Mouse (Mus musculus): Measurements from ENCODE around the gene Usp29.
A peak's percentile ranks its signal among the peaks of the same experiment; 100 is the strongest.

Usp29 gene

DNA sequence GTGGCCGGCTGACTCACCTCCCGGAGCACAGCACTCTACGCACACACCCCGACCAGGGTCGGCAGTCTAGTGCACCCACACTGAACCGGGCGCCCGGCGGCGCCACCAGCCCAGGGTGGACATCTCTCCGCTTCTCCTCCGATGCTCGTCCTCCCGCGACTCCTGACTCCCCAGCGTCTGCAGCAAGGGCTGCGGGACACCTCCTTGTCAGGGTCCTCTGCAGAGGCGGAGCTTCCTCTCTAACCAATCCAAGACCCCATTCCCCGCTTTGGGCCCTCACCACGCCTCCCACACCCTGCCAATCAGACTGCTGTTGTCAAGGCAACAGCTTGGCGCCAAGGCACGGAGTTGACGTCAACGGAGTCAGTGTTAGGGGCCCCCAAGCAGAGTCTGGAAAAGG is at the start of gene Usp29, which contains the start of gene Peg3:
TSS of gene Usp29 (plus strand) at position 338 of the 400 bp plus-strand sequence.
TSS of gene Peg3 (minus strand) at position 191 of the 400 bp plus-strand sequence.
- peak; percentile 56 for DNase-seq (ENCODE audit: low spot score)

DNA sequence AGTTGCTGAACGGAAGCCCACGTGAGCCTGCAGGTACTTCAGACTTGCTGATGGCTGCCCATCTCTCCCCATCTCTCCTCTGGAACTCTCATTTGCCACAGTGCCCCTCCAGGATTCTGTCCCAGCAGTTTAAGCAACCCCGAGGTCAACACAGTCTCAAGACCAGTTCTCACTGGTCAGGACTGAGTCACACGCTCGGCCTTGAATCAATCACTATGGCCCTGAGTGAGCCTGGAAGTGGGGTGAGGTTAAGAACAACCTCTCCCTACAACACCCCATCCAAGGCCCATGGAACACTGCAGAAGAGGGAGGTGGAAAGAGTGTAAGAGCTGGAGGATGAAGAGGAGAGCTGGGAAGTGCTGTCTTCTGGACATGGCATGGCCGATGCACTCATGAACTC is 44.9 kb upstream of the Usp29 start:
- no peak for DNase-seq (ENCODE audit: low spot score)

DNA sequence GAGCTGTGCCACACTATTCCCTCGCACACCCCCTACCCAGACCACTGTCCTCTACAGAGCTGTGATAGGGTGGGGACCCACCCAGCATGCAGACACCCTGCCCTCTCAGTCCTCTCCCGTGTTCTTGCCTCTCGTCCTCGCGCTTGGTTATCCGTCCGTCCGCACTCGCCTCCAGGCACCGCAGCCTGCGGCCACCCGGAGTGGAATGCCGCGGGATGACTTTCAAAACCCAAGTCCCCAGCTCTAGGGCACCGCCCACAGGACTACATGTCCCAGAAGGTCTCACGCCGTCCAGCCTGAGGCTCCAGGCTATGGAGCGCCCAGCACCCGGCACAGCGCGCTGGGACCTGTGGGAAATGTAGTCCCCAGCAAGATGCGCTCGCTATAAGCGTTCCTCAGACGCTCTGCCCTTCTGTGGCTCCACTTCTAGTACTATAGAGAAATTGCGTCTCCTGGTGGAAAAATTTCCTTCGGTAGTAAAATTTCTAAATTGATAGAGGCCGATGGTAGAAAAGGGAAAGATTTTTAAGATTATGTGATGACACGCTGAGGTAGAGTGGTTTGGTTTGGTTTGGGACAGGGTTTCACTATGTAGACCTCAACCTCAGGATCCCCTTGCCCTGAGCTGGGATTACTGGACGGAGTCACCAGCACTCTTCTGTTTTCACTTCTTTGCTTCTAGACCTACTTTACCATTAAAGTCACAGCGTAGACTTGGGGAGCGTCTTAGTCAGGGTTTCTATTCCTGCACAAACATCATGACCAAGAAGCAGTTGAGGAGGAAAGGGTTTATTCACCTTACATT is 33.9 kb upstream of the Usp29 start, which contains the start of gene Zim1:
TSS of gene Zim1 (minus strand) at position 210 of the 805 bp plus-strand sequence.
- DNase-seq (ENCODE audit: low spot score), result peak; percentile 63

DNA sequence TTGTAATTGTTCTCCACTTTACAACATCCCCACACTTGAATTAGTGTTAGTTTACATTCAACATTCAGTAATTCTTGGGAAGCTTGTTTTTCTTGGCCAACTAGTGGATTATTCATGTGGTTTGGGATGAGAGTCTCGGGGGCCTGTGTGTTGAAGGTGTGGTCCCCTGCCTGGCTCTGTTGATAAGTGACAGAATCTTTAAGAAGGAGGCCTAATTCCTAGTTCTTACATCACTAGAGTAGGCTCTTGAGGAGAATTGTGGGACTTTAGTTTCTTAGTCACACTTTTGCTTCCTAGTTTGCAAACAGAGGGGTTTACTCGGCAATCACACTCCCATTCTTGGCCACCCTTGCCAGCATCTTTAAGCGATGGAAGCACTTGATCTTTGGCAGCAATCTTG is 31.1 kb upstream of the Usp29 start:
- no peak for DNase-seq (ENCODE audit: low spot score)

DNA sequence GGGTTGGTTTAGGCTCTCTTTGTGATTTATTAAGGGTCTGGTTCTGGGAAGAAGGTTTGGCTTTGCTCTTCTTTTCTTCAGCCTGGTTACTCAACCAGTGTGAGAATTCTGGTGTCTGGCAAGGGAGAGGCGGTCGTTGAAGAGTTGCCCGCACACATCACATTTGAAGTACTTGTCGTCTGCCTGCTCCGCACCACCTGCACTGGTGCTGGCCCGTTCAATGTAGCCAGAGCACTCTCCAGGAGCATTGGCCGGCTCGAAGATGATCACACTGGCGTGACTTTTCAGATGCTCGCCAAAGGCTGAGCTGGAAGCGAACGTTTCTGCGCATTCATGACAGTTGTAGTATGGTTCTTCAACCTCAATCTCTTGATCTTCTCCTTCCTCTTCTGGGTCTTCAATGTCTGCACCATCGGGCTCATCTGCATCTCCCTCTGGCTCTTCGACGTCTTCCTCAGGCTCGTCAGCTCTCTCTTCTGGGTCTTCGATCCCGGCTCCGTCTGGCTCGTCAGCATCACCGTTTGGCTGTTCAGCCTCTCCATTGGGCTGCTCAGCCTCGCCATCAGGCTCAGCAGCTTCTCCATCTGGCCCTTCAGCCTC is 22.9 kb upstream of the Usp29 start:
- no peak for DNase-seq (ENCODE audit: low spot score)

DNA sequence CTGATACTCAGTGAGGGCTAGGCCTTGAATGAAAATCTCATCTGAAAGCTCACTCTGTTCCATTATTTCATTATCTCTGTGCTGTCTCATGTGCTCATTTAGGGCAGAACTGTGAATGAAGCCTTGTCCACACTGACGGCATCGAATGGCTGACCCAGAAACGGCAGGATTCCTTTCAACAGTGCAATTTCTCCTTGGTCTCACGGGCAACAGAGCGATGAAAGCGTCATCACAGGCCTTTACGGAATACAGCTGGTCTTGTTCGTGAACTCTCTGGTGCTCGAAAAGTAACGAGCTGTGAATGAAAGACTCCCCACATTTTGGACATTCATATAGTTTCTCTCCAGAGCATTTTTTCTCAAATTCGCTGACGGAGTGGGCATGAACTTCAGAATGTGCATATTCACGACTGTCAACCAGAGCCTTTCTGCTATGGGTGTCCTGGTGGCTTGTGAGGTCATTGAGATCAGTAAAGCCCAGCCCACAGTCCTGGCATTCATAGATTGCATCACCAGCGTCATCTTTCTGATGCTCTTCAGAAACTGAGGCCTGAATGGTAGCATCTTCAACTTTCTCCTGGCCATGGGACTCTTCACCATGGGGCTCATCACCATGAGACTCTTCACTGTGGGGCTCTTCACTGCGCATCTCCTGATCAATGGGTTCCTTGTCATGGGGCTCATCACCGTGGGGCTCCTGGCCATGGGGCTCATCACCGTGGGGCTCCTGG is 21.8 kb upstream of the Usp29 start:
- no peak for DNase-seq (ENCODE audit: low spot score)

DNA sequence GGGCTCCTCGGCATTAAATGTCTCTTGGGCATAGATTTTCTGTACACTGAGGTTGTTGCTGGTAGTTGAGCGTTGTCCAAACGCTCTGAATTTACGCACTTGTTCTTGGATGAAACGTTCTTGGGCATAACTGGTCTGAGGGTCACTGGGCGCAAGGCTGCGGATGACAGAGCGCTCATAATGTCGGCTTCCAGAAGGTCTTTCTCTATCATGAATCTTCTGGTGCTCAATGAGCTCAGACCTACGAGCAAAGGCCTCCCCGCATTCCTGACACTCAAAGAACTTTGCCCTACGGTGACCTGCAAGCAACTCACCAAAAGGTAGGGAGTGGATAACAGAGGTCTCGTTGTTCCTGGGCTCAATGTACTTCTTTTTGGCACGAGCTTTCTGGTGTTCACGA is 21.0 kb upstream of the Usp29 start:
- DNase-seq (ENCODE audit: low spot score), result no peak

DNA sequence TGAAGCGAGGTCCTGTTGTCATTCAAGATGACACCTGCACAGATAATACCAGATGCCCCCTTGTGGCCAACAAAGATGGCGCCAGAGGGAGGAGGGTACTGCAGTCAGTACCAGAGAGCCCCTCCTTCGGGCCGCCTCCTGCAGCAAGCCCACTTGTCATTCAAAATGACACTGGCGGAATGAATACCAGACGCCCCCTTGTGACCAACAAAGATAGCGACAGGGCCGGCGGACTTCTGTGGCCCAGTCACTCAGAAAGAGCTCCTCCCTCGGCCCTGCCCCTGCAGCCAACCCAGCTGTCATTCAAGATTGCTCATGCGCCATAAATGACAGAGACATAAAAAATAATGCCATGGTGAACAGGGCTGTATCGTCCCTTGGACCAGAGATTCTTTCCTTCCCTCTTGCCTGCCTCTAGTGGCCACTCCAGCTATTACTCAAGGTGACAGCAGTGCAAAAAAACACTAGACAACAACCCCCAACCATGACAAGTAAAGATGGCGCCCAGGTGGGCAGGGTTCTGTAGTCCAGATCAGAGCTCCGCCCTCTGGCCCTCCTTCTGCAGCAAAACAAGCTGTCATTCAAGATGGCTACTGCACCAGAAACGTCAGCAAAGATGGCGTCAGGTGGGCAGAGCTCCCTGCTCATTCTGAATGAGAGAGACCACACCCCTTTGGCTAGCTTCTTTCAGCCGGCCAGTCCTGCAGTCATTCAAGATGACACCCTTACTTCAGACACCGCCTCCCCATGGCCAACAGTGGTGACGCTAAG is 2.8 kb upstream of the Usp29 start:
- DNase-seq (ENCODE audit: low spot score), result peak; percentile 83

DNA sequence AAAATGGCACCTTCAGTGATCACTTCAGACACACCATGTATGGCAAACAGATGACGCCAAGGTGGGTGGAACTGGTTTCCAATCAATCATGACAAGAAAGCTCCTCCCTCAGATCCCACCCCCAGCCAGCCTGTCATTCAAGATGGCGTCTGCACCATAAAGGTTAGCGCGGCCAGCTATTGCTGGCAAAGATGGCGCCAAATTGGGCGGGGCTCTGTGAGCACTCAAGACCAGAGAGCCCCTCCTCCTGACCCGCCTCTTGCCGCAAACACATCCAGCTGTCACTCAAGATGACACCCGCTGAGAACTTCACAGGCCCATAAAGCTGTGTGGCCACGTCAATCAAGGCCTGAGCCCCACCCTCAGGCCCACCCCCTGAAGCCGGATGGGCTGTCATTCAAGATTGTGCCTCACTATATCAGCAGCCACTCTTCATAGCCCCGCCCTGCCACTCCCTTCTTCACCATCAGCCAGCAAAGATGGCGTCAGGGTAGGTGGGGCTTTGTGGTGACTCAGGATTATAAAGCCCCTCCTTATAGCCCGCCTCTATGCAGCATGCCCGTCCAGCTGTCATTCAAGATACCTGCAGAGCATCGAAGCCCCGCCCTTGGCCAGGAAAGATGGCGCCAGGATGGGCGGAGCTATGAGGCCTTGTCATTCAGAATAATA is 2.0 kb upstream of the Usp29 start:
- peak; percentile 89 for DNase-seq (ENCODE audit: low spot score)

DNA sequence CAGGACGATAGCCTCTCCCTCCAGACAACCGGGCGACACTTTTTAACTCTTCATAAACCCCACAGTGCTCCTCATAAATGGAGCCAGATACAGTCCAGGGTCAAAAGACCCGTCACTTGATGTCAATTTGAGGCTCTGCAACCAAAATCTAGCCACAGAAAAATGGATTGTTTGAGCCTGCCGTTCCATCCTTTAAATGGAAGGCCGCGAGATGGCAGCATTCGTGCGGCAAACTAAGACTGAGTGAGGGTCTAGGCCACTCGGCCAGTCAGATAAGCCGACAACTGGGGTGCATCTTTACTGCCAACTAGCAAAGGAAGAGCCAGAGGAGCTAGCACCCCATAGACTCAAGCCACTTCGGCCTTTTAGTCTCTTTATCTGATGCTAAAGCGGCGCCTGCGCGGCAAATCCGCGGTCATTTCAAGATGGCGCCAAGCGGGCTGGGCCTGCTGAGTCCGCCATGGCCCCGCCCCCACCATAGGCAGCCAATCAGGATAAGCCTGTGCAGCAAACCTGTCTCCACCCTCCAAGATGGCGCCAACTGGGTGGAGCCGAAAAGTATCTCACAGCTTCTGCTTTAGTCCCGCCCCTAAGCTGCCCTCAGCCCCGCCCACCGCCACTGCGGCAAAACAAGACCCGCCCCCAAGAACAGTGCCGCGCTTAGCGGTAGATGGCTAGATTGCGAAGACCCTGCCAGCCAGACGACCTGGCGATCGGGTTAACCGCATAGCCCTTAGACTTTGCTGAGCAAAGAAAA is 1.1 kb upstream of the Usp29 start:
- peak; percentile 78 for DNase-seq (ENCODE audit: low spot score)

DNA sequence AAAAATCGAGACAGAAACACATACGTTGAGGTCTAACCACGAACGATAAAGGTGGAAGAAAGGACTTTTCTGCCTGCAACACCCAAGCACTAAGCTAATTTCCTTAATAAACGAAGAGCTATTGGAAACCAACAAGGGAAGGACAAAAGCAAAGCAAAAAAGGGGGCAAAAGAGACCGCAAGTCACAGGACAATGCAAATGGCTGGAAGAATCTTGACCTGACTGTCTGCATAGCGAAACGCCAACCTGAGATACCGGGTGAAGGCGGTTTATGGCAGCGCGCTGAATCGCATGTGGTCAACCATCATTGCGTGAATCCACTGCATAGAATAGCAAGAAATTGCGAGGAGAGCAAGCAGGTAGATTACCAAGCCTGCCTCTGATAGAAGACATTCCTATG is 423 bp downstream of the Usp29 start:
- DNase-seq (ENCODE audit: low spot score), result no peak

DNA sequence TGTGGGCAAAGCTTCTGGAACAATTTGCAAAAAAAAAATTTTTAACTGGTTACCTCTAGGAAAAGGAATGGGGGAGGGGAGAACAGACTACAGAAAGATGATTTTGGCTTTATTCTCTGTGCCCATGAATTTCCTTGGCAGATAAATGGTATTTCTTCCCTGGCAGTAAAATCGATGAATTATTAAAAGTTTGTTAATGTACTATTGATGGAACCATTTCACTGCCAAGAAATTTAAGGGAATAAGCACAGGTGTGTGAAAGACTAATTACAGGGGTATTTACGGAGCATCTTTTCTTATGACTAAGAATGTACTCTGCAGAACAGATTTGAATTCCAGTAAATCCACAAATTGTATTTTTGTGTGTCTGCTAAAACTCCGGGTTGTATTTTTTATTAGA is 995 bp downstream of the Usp29 start:
- no peak for DNase-seq (ENCODE audit: low spot score)

DNA sequence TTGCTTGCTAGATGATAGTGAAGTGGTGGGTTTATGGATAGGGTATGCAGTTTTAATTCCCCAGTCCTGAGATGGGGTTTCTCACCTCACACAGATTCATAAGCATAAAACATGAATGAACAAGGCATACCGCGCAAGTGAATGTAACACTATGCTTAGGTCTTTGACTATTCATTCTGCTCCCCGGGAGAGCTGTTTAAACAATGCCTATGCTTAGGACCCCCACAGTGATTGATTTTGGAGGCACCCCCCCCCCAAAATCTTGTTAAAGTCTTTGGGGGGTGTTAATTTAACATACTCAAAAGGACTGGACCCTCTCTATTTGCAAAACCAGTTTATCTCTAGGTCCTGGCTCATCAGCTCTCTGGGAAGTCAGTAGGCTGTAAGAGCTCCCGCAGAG is 1.6 kb downstream of the Usp29 start:
- DNase-seq (ENCODE audit: low spot score), result no peak

DNA sequence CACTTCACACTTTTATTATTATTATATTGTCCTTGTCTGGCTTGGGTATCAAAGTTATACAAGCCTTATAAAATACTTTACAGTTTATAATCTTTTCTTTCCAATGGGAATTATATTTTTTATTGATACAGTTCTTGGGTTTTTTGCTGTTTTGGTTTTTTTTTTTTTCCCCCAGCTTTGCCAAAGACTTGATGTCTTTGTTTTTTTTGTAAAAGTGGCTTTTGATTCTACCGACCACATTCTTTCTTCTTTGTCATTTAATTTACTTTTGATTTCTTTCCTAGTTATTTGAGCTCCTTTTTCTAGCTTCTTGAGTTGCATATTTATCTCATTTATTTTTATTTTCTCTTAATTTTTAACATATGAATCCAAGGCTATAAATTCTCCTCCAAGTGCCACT is 5.7 kb downstream of the Usp29 start:
- DNase-seq (ENCODE audit: low spot score), result no peak

DNA sequence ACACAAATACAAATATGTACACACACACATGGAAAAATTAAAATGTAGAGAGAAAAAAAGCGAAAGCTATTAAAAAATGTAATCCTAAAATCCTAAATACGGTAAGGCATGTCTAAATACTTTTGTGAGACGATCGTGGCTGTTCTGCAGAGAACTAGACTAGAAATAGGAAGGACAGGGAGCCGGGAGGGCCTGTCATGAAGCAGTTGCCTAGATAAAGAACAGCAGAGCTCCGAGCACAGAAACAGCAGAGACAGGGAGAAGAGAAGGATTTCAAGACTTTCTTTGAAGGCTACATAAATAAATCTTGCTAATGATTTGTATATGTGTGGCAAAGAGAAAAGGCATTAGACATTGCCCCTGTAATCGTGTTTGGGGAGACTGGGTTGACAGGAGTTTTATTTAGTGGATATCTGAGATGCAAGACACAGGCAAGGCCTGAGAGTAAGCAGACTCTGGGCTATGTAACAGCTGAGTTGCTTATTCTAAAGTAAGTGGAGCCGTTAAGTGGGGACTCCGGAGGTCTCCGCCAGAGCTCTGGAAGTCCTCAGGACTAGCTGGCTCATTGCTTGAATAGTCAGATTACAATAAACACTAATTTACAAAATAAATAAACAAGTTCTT is 14.0 kb downstream of the Usp29 start:
- DNase-seq (ENCODE audit: low spot score), result no peak

DNA sequence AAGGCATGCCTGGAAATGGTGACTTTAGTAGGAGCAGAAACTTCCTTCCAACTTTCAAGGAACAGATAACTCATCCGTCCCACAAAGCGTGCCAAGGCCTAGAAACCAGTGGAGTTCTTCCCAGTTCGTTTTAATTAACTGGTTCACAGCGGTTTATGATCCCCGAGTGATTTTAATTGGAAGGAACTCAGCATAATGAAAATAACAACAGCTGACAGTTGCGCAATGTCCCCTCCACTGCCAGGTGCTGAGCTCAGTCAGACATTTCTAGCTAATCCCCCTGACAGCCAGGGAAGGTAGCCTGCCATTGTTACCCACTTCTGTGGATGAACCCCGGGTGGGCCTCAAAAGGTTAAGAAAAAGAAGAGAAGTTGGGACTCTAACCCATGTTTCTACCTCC is 18.8 kb downstream of the Usp29 start:
- DNase-seq (ENCODE audit: low spot score), result no peak

DNA sequence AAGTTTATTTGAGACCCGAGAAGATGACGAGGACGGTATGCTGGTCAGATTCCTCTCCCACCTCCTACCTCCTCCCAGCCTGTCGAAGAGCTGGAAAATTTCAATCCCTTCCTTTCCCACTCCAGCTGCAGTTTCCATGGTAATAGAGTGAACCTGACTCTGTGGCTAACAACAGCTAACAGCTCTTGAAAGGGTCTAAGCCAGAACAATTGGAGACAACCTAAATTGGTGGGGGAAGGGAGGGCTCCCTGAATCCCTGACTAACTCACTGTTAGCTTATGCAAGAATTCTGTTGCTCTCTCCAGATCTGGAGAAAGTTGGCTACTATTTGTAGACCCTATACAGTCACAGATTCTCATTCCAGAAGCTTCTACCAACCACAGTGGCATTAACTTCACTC is 23.1 kb downstream of the Usp29 start:
- DNase-seq (ENCODE audit: low spot score), result no peak

DNA sequence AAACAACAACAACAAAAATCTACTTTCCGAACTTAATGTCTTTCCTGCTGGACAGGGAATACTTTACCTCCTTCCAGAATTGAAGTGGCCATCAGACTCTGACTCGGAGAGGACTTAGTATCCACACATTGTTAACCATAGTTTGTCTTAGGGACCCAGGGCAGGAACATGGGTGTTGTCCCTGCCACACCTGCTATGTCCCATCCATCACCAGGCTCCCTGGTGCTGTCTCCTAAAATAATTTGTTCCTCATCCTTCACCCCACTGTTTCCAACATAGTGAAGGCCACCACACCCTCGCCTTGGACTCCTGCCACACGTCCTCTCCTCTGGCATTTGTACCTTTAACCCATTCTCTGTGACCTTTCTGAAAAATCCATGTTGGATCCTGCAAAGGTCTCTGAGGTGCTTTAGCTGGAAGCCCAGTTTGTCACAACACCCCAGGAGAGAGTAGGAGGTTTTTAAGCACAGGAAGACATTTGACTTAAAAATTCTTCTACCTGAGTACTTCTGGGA is 26.5 kb downstream of the Usp29 start:
- no peak for DNase-seq (ENCODE audit: low spot score)

DNA sequence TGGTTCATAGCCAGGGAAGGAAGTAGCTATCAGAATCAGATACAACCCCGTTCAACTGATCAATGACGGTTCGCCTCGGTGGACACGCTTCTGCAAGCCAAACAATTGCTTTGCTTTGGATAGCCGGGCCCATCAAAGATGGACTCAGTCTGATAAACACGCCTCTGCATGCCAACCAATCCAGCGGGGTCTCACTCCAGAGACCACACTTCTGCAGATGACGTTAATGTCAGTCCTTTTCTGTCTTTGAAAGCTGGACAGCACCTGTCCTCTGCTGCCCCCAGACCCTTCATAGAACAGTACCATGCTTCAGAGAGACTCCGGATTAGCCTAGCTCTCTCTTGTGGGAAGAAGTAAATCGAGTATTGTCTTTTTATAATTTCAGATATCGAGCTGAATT is 29.3 kb downstream of the Usp29 start:
- no peak for DNase-seq (ENCODE audit: low spot score)

DNA sequence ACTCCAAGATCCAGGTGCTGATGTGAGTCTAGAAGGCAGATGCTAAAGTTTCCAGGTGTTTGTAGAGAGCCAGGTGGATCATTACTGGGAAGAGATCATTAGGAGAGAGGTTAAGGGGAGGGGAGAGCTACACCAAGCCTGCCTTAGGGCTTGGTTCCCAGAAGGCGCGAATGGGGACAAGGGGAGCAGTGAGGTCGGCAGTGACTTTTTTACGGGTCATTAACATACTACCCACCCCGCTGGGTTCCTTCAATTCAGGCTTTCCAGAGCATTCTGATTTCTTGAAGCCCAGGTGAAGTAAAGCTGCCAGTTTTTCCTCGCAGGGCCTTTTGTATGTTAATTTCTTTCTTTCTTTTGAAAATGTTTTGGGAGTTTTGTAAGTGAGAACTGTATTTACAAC is 29.8 kb downstream of the Usp29 start:
- no peak for DNase-seq (ENCODE audit: low spot score)
